Mouse (Mus musculus) kidney, adult 2 months (tissue): ENCODE results near the gene Ccdc142. TPM values are rescaled to one million over a fixed set of nuclear protein-coding genes. Genes with fewer than 3 reads are reported as not detected.

Experiments used
- DNase-seq: peaks from one replicate; pipeline ENCODE4 v3.0.0; 2021
- H3K27ac ChIP-seq: fragments of 200-500 bp; 2 replicates; pipeline ENCODE4 v1.5.1; 2012; ENCODE audit warnings: low read depth, low read length, control low read depth, inconsistent platforms; ENCODE audit not compliant: insufficient read depth
- H3K27me3 ChIP-seq: fragments of 200-500 bp; replicated peaks from 2 replicates; pipeline ENCODE4 v1.6.1; 2012; ENCODE audit warnings: mild to moderate bottlenecking, moderate library complexity, low read length, inconsistent platforms; ENCODE audit not compliant: control insufficient read depth, insufficient read depth
- H3K36me3 ChIP-seq: fragments of 200-500 bp; 2 replicates; pipeline ENCODE4 v1.6.1; 2012; ENCODE audit warnings: mild to moderate bottlenecking, moderate library complexity, low read length, inconsistent platforms; ENCODE audit not compliant: control insufficient read depth, insufficient read depth
- H3K4me1 ChIP-seq: fragments of 200-500 bp; 2 replicates; pipeline ENCODE4 v1.6.1; 2011; ENCODE audit warnings: low read length; ENCODE audit not compliant: control insufficient read depth, insufficient read depth
- H3K4me3 ChIP-seq: fragments of 200-500 bp; 2 replicates; pipeline ENCODE4 v1.5.1; 2011; ENCODE audit warnings: mild to moderate bottlenecking, low read depth, low read length, control low read depth; ENCODE audit not compliant: insufficient read depth
- CTCF ChIP-seq: fragments of 200-500 bp; conservative IDR thresholded peaks from 2 replicates; pipeline ENCODE4 v1.5.1; 2011; ENCODE audit warnings: low read depth, mild to moderate bottlenecking, control low read depth, low read length, moderate library complexity, mixed read lengths; ENCODE audit not compliant: insufficient read depth, insufficient read length
- POLR2A ChIP-seq: fragments of 200-500 bp; IDR thresholded peaks from one replicate; pipeline ENCODE4 v1.6.1; 2011; ENCODE audit warnings: low read depth, low read length, control low read depth
- WGBS: fragments of 180-500 bp; shearing (Covaris S2); methylation state at CpG from one replicate; pipeline ENCODE4 v1.1.7; 2018; 5-methylcytosine and 5-hydroxymethylcytosine counted together
- polyA plus RNA-seq: library from polyadenylated mRNA; depleted of rRNA; stranded (reverse); fragments of >200 nt; gene quantifications from 2 replicates; pipeline ENCODE4 v1.2.3, GENCODE M21; 2012

Gene Ccdc142
- polyA plus RNA-seq, 1 experiment, result 3.0 TPM

- no peak for DNase-seq
- 90% methylated on average over 13 of the region's 13 CpGs for WGBS
Measured at GRCm38 (mm10) chr6:83117616-83118015, 16.2 kb downstream of the Ccdc142 start.

DNA sequence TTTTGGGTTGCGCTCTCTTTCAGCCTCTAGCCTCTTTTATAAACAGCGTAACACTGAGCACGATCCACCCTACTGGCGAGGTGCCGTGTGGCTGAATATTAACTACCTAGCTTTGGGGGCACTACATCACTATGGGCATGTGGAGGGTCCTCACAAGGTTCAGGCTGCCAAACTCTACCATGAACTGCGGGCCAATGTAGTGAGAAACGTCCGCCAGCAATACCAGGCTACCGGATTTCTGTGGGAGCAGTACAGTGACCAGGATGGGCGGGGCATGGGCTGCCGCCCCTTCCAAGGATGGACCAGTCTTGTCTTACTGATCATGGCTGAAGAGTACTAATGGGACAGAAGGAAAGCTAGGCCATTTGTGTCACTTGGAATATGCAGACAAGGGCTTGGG lies 17.0 kb downstream of the Ccdc142 start:
- 79% methylated on average over 11 of the region's 11 CpGs for WGBS
- H3K27ac ChIP-seq, result no peak overlapping the region
- peaks cover 13% of the 10 kb centered on the region; the same call in 1 of the 2 replicates for H3K4me1 ChIP-seq

More at GRCm38 (mm10) chr6:83117616-83118015, 16.2 kb downstream of the Ccdc142 start:
- H3K36me3 ChIP-seq, result no peaks in the 10 kb centered on the region
- TF ChIP-seq POLR2A, result no peak
- no peak for TF ChIP-seq CTCF
- H3K27me3 ChIP-seq, result no peaks in the 10 kb centered on the region
- peaks cover 13% of the 10 kb centered on the region; the same call in 1 of the 2 replicates for H3K4me1 ChIP-seq
- H3K4me3 ChIP-seq, result no peak overlapping the region
- H3K27ac ChIP-seq, result no peak overlapping the region

GRCm38 (mm10) chr6:83118825-83119733 lies 17.7 kb downstream of the Ccdc142 start:
- Histone ChIP-seq H3K27me3 (no peaks in the 10 kb centered on the region), H3K27ac (no peak overlapping the region), H3K4me1 (peaks cover 13% of the 10 kb centered on the region; the same call in 1 of the 2 replicates), H3K36me3 (no peaks in the 10 kb centered on the region), H3K4me3 (no peak overlapping the region)
- no peak for DNase-seq
- TF ChIP-seq POLR2A, result peak; percentile 10
- no peak for TF ChIP-seq CTCF
- WGBS, result 59% methylated on average over 14 of the region's 14 CpGs

More for the DNA sequence above, 17.0 kb downstream of the Ccdc142 start:
- no peak for DNase-seq
- Histone ChIP-seq H3K27me3 (no peaks in the 10 kb centered on the region), H3K4me3 (no peak overlapping the region), H3K36me3 (no peaks in the 10 kb centered on the region)
- no peak for TF ChIP-seq POLR2A
- no peak for TF ChIP-seq CTCF

DNA sequence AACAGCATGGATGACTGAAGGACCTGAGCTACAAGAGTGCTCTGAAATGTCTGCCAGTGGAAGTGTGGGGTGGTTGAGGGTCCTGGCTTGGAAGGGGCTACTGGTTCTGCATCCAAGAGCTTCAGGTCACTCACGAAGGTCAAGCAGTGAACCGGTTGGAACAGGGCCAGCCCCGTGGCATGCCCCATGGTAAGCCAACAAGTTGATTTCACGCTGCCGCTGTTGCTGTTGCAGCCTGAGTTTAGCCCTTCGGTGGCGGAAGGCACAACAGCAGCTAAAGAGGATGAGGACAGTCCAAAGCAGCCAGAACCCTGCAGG lies 18.3 kb downstream of the Ccdc142 start:
- no peak for DNase-seq
- H3K4me1 ChIP-seq, result peaks cover 13% of the 10 kb centered on the region; the same call in 1 of the 2 replicates
- TF ChIP-seq POLR2A (no peak), CTCF (no peak)

GRCm38 (mm10) chr6:83120930-83121862 lies 19.8 kb downstream of the Ccdc142 start, which contains the start of gene Wbp1:
Gene Wbp1 (minus strand): TSS chr6:83121559.
- no peaks in the 10 kb centered on the region for H3K36me3 ChIP-seq
- WGBS, result under 1% methylated on average over 38 of the region's 38 CpGs
- TF ChIP-seq POLR2A (peak; percentile 54), CTCF (no peak)
- no peaks in the 10 kb centered on the region for H3K27me3 ChIP-seq
- peak within 1 kb of the TSS; percentile 49 for H3K27ac ChIP-seq
- peaks cover 10% of the 10 kb centered on the region; the same call in 1 of the 2 replicates for H3K4me1 ChIP-seq
- peak within 1 kb of the TSS; percentile 63 for H3K4me3 ChIP-seq
- DNase-seq, result peak; percentile 100

More for the DNA sequence above, 18.3 kb downstream of the Ccdc142 start:
- H3K36me3 ChIP-seq, result no peaks in the 10 kb centered on the region
- no peak overlapping the region for H3K4me3 ChIP-seq
- no peaks in the 10 kb centered on the region for H3K27me3 ChIP-seq
- WGBS, result 51% methylated on average over 7 of the region's 7 CpGs
- H3K27ac ChIP-seq, result no peak overlapping the region

GRCm38 (mm10) chr6:83121863-83122710 lies 20.7 kb downstream of the Ccdc142 start:
- Histone ChIP-seq H3K36me3 (no peaks in the 10 kb centered on the region), H3K4me1 (peaks cover 5% of the 10 kb centered on the region; the same call in 1 of the 2 replicates), H3K27ac (no peak overlapping the region), H3K27me3 (no peaks in the 10 kb centered on the region), H3K4me3 (peak overlapping the region; percentile 56)
- WGBS, result 4% methylated on average over 52 of the region's 52 CpGs
- no peak for TF ChIP-seq POLR2A
- TF ChIP-seq CTCF, result no peak
- DNase-seq, result no peak
